Comparison of ENCODE assay signal across 8 mouse cellular contexts in genomic region chr11:97536083-97536747, GRCm38 (mm10). TPM values are rescaled to one million over a fixed set of nuclear protein-coding genes. Genes with fewer than 3 reads are reported as not detected.
DNase-seq lines count a peak whose midpoint lies in the region; ATAC-seq and TF ChIP-seq lines count a peak whose summit lies in the region.
"Had no signal": no experiment of that assay in that cellular context is flagged by ENCODE, and none has a peak within 500 bp of the region (broad histone marks: within the 10 kb centered on the region; RNA-seq: fewer than 3 reads in every experiment).

No protein-coding gene starts in this region.

- TF ChIP-seq POLR2A in kidney, adult 2 months (IDR thresholded peaks at IDR 0.05; ENCODE audit: low read depth, low read length): no peak

- no peak overlapping the region for H3K27ac ChIP-seq in lung, embryonic 14.5 days (ENCODE audit: low read depth)
- H3K27ac ChIP-seq in embryonic facial prominence, embryonic 14.5 days (replicated peaks; ENCODE audit: low read depth, low read length): no peak overlapping the region
- no peak overlapping the region for H3K27ac ChIP-seq in intestine, embryonic 15.5 days
- no peak overlapping the region for H3K27ac ChIP-seq in stomach, embryonic 14.5 days (ENCODE audit: low read length)
- H3K27ac ChIP-seq in kidney, adult 2 months (ENCODE audit: insufficient read depth, low read depth, low read length): no peak overlapping the region

- ATAC-seq in lung, embryonic 14.5 days (ENCODE audit: insufficient read depth): no peak
- no peak for ATAC-seq in embryonic facial prominence, embryonic 14.5 days (ENCODE audit: low read depth)
- no peak for ATAC-seq in intestine, embryonic 15.5 days
- ATAC-seq in stomach, embryonic 14.5 days (ENCODE audit: insufficient number of reproducible peaks, insufficient read depth, low FRiP score, low read depth): no peak

- whole genome bisulfite sequencing in lung, embryonic 14.5 days: 10% methylated on average over 35 of the region's 35 CpGs
- WGBS in embryonic facial prominence, embryonic 14.5 days: 12% methylated on average over 35 of the region's 35 CpGs
- WGBS in intestine, embryonic 15.5 days: 8% methylated on average over 35 of the region's 35 CpGs
- 9% methylated on average over 35 of the region's 35 CpGs for WGBS in stomach, embryonic 14.5 days
- WGBS in kidney, adult 2 months: 58% methylated on average over 35 of the region's 35 CpGs

- H3K36me3 ChIP-seq in lung, embryonic 14.5 days (ENCODE audit: insufficient read depth): no peaks in the 10 kb centered on the region
- H3K36me3 ChIP-seq in embryonic facial prominence, embryonic 14.5 days (ENCODE audit: control insufficient read depth, insufficient read depth, low read length): no peaks in the 10 kb centered on the region
- no peaks in the 10 kb centered on the region for H3K36me3 ChIP-seq in intestine, embryonic 15.5 days
- H3K36me3 ChIP-seq in stomach, embryonic 14.5 days (ENCODE audit: control insufficient read depth, insufficient read depth, low read length): no peaks in the 10 kb centered on the region
- H3K36me3 ChIP-seq in kidney, adult 2 months (ENCODE audit: control insufficient read depth, insufficient read depth, low read length): no peaks in the 10 kb centered on the region

- peak overlapping the region; percentile 69 for H3K4me2 ChIP-seq in lung, embryonic 14.5 days
- H3K4me2 ChIP-seq in embryonic facial prominence, embryonic 14.5 days (ENCODE audit: low read depth, low read length): peak overlapping the region; percentile 64
- H3K4me2 ChIP-seq in intestine, embryonic 15.5 days (replicated peaks): peak overlapping the region; percentile 90
- peak overlapping the region; percentile 63 for H3K4me2 ChIP-seq in stomach, embryonic 14.5 days (replicated peaks; ENCODE audit: low read depth, low read length)

- peaks cover 69% of the 10 kb centered on the region for H3K27me3 ChIP-seq in lung, embryonic 14.5 days (ENCODE audit: insufficient read depth, low read length)
- H3K27me3 ChIP-seq in embryonic facial prominence, embryonic 14.5 days (replicated peaks; ENCODE audit: control insufficient read depth, insufficient read depth, low read length): peaks cover 69% of the 10 kb centered on the region
- H3K27me3 ChIP-seq in intestine, embryonic 15.5 days (replicated peaks): peaks cover 74% of the 10 kb centered on the region
- H3K27me3 ChIP-seq in stomach, embryonic 14.5 days (ENCODE audit: control insufficient read depth, insufficient read depth, low read length): peaks cover 59% of the 10 kb centered on the region
- no peaks in the 10 kb centered on the region for H3K27me3 ChIP-seq in kidney, adult 2 months (replicated peaks; ENCODE audit: control insufficient read depth, insufficient read depth, low read length)

- H3K4me3 ChIP-seq in lung, embryonic 14.5 days (ENCODE audit: low read depth, low read length): peak overlapping the region; percentile 35
- H3K4me3 ChIP-seq in embryonic facial prominence, embryonic 14.5 days (ENCODE audit: low read depth, low read length): peak overlapping the region; percentile 38
- peak overlapping the region; percentile 35 for H3K4me3 ChIP-seq in intestine, embryonic 15.5 days (replicated peaks)
- H3K4me3 ChIP-seq in stomach, embryonic 14.5 days (ENCODE audit: low read depth, low read length): peak overlapping the region; percentile 28
- H3K4me3 ChIP-seq in kidney, adult 2 months (ENCODE audit: insufficient read depth, low read depth, low read length): no peak overlapping the region

- no peak for TF ChIP-seq CTCF in lung, embryonic 14.5 days (IDR thresholded peaks at IDR 0.05; ENCODE audit: low read depth)
- no peak for TF ChIP-seq CTCF in kidney, adult 2 months (conservative IDR thresholded peaks at IDR 0.05; ENCODE audit: insufficient read depth, insufficient read length, low read depth, low read length)

- peaks cover 8% of the 10 kb centered on the region for H3K4me1 ChIP-seq in lung, embryonic 14.5 days (ENCODE audit: insufficient read depth)
- peaks cover 25% of the 10 kb centered on the region for H3K4me1 ChIP-seq in embryonic facial prominence, embryonic 14.5 days (ENCODE audit: control insufficient read depth, insufficient read depth, low read length)
- H3K4me1 ChIP-seq in intestine, embryonic 15.5 days (replicated peaks): peaks cover 42% of the 10 kb centered on the region
- H3K4me1 ChIP-seq in stomach, embryonic 14.5 days (ENCODE audit: control insufficient read depth, insufficient read depth, low read length): peaks cover 33% of the 10 kb centered on the region
- H3K4me1 ChIP-seq in kidney, adult 2 months (ENCODE audit: control insufficient read depth, insufficient read depth, low read length): peaks cover 7% of the 10 kb centered on the region; the same call in 1 of the 2 replicates

- no peaks in the 10 kb centered on the region for H3K9me3 ChIP-seq in lung, embryonic 14.5 days (ENCODE audit: low read depth, low read length)
- H3K9me3 ChIP-seq in embryonic facial prominence, embryonic 14.5 days (ENCODE audit: control insufficient read depth, low read length): no peaks in the 10 kb centered on the region
- no peaks in the 10 kb centered on the region for H3K9me3 ChIP-seq in intestine, embryonic 15.5 days
- no peaks in the 10 kb centered on the region for H3K9me3 ChIP-seq in stomach, embryonic 14.5 days (ENCODE audit: control insufficient read depth, low read depth, low read length)

- H3K9ac ChIP-seq in lung, embryonic 14.5 days: no peak overlapping the region
- 0 out of 2 replicates have a peak overlapping the region, but pooled peaks have one; percentile 58 for H3K9ac ChIP-seq in embryonic facial prominence, embryonic 14.5 days (ENCODE audit: low read depth, low read length)
- no peak overlapping the region for H3K9ac ChIP-seq in intestine, embryonic 15.5 days
- no peak overlapping the region for H3K9ac ChIP-seq in stomach, embryonic 14.5 days (replicated peaks; ENCODE audit: low read depth, low read length)

- no peak for DNase-seq in lung, embryonic 14.5 days
- no peak for DNase-seq in lung, adult 18-20 months
- DNase-seq in embryonic facial prominence, embryonic 14.5 days (ENCODE audit: low spot score): no peak
- no peak for DNase-seq in retina, embryonic 14.5 days (ENCODE audit: low spot score)
- no peak for DNase-seq in kidney, adult 2 months

RNA-seq across cellular contexts. Expression of gene 4933428G20Rik, which starts 36.1 kb away (rescaled TPM):
- 0.13 and 0.23 TPM in 2 replicates for polyA plus RNA-seq in lung, embryonic 14.5 days (2014; fragmentation: Nextera tagmentation; extraction: Ambion mirVana)
- polyA plus RNA-seq in embryonic facial prominence, embryonic 14.5 days (2014; fragmentation: Nextera tagmentation; extraction: Ambion mirVana): 0.13 TPM in 1 of 2 replicates, not detected in the other
- 0.47 and 0.55 TPM in 2 replicates for polyA plus RNA-seq in intestine, embryonic 15.5 days (2015; fragmentation: Nextera tagmentation; extraction: Ambion mirVana)
- polyA plus RNA-seq in stomach, embryonic 14.5 days (2014; fragmentation: Nextera tagmentation; extraction: Ambion mirVana): 0.35 TPM in 1 of 2 replicates, not detected in the other
- not detected in 2 replicates for polyA plus RNA-seq in kidney, adult 2 months (2012; rRNA removed)

RNA-seq across cellular contexts. Expression of gene Srcin1, which starts 39.8 kb away (rescaled TPM):
- polyA plus RNA-seq in lung, embryonic 14.5 days (2014; fragmentation: Nextera tagmentation; extraction: Ambion mirVana): 0.68 and 0.70 TPM in 2 replicates
- 0.76 and 1.6 TPM in 2 replicates for polyA plus RNA-seq in embryonic facial prominence, embryonic 14.5 days (2014; fragmentation: Nextera tagmentation; extraction: Ambion mirVana)
- polyA plus RNA-seq in intestine, embryonic 15.5 days (2015; fragmentation: Nextera tagmentation; extraction: Ambion mirVana): 0.24 and 0.25 TPM in 2 replicates
- 0.49 and 0.64 TPM in 2 replicates for polyA plus RNA-seq in stomach, embryonic 14.5 days (2014; fragmentation: Nextera tagmentation; extraction: Ambion mirVana)
- polyA plus RNA-seq in kidney, adult 2 months (2012; rRNA removed): 13.0 and 13.2 TPM in 2 replicates
- polyA plus RNA-seq: liver, embryonic 16.5 days had no signal
